Mouse (Mus musculus) MEL (cell line): Measurements from ENCODE around the gene Sarnp. TPM values are rescaled to one million over a fixed set of nuclear protein-coding genes. Genes with fewer than 3 reads are reported as not detected.

Experiments used
- DNase-seq: peaks from one replicate; pipeline ENCODE4 v3.0.0; 2011; ENCODE audit warnings: low read depth, low spot score
- H3K27ac ChIP-seq: 2 replicates; pipeline ENCODE4 v1.5.1; 2012; ENCODE audit warnings: low read depth, mild to moderate bottlenecking, control low read depth, low read length, moderate library complexity; ENCODE audit not compliant: control insufficient read depth
- H3K27me3 ChIP-seq, 2 experiments: fragments of 150-350 bp in 1 of 2; sonication (generic) in 1 of 2; 2 replicates each; pipeline ENCODE4 v1.6.1; 2012; ENCODE audit warnings: low read length in 2 of 2, mild to moderate bottlenecking in 2 of 2, improper control_type of control experiment in 1 of 2, moderate library complexity in 1 of 2; ENCODE audit not compliant: insufficient read depth in 2 of 2, control insufficient read depth in 1 of 2
- H3K36me3 ChIP-seq, 2 experiments: 2 replicates each; pipeline ENCODE4 v1.6.1; 2012 to 2014; ENCODE audit warnings: low read length in 2 of 2, improper control_type of control experiment in 1 of 2, inconsistent platforms in 1 of 2, mild to moderate bottlenecking in 1 of 2; ENCODE audit not compliant: insufficient read depth in 2 of 2, control insufficient read depth in 1 of 2
- H3K4me1 ChIP-seq, 2 experiments: fragments of 150-350 bp in 1 of 2; sonication (generic) in 1 of 2; 2 replicates each; pipeline ENCODE4 v1.6.1; 2012; ENCODE audit warnings: low read length in 2 of 2, improper control_type of control experiment in 1 of 2, mild to moderate bottlenecking in 1 of 2; ENCODE audit not compliant: insufficient read depth in 2 of 2, control insufficient read depth in 1 of 2
- H3K4me3 ChIP-seq, 2 experiments: fragments of 150-350 bp in 1 of 2; sonication (generic) in 1 of 2; 2 replicates each; pipeline ENCODE4 v1.5.1; 2012; ENCODE audit warnings: low read depth in 2 of 2, low read length in 2 of 2, mild to moderate bottlenecking in 2 of 2, moderate library complexity in 2 of 2, control low read depth in 1 of 2, improper control_type of control experiment in 1 of 2; ENCODE audit not compliant: control insufficient read depth in 1 of 2, insufficient read depth in 1 of 2
- H3K79me2 ChIP-seq: 2 replicates; pipeline ENCODE4 v1.6.1; 2012; ENCODE audit warnings: mild to moderate bottlenecking, low read length, moderate library complexity; ENCODE audit not compliant: control insufficient read depth, poor library complexity, insufficient read depth
- H3K9ac ChIP-seq: 2 replicates; pipeline ENCODE4 v1.6.1; 2012; ENCODE audit warnings: low read depth, mild to moderate bottlenecking, control low read depth, low read length, moderate library complexity; ENCODE audit not compliant: control insufficient read depth, poor library complexity, severe bottlenecking
- H3K9me3 ChIP-seq: fragments of 150-350 bp; sonication (generic); replicated peaks from 2 replicates; pipeline ENCODE4 v1.6.1; 2012; ENCODE audit warnings: mild to moderate bottlenecking, low read length, improper control_type of control experiment, moderate library complexity; ENCODE audit not compliant: insufficient read depth
- CHD2 ChIP-seq: IDR thresholded peaks from 2 replicates; pipeline ENCODE4 v1.6.1; 2011; ENCODE audit warnings: low read length, improper control_type of control experiment
- CTCF ChIP-seq, 3 experiments: IDR thresholded peaks in 2 of 3; conservative IDR thresholded peaks in 1 of 3; 2 replicates each; pipeline ENCODE4 v1.5.1; 2011 to 2012; ENCODE audit warnings: low read length in 3 of 3, low read depth in 2 of 3, mild to moderate bottlenecking in 2 of 3, improper control_type of control experiment in 1 of 3, inconsistent platforms in 1 of 3, mixed read lengths in 1 of 3, moderate library complexity in 1 of 3; ENCODE audit not compliant: control insufficient read depth in 1 of 3, insufficient read depth in 1 of 3, poor library complexity in 1 of 3, severe bottlenecking in 1 of 3
- ELF1 ChIP-seq: IDR thresholded peaks from 2 replicates; pipeline ENCODE4 v1.6.1; 2014; ENCODE audit warnings: low read depth, mild to moderate bottlenecking, inconsistent platforms, low read length, improper control_type of control experiment, moderate library complexity
- ETS1 ChIP-seq: IDR thresholded peaks from 2 replicates; pipeline ENCODE4 v1.6.1; 2012; ENCODE audit warnings: low read depth, mild to moderate bottlenecking, inconsistent platforms, low read length, improper control_type of control experiment, moderate library complexity
- GABPA ChIP-seq: IDR thresholded peaks from 2 replicates; pipeline ENCODE4 v1.6.1; 2012; ENCODE audit warnings: low read depth, mild to moderate bottlenecking, inconsistent platforms, low read length, improper control_type of control experiment, moderate library complexity
- GATA1 ChIP-seq: IDR thresholded peaks from 2 replicates; pipeline ENCODE4 v1.6.1; 2011; ENCODE audit warnings: low read depth, low read length, improper control_type of control experiment
- KAT2A ChIP-seq: conservative IDR thresholded peaks from 2 replicates; pipeline ENCODE4 v1.6.1; 2012; ENCODE audit warnings: low read depth, low read length, improper control_type of control experiment, inconsistent platforms
- MAFK ChIP-seq: IDR thresholded peaks from 2 replicates; pipeline ENCODE4 v1.6.1; 2011; ENCODE audit warnings: low read depth, mild to moderate bottlenecking, low read length, improper control_type of control experiment, borderline replicate concordance
- MYC ChIP-seq: IDR thresholded peaks from 2 replicates; pipeline ENCODE4 v1.6.1; 2011; ENCODE audit warnings: low read depth, mild to moderate bottlenecking, low read length, improper control_type of control experiment, moderate library complexity
- NELFE ChIP-seq: IDR thresholded peaks from 2 replicates; pipeline ENCODE4 v1.6.1; 2011; ENCODE audit warnings: low read depth, low read length, improper control_type of control experiment
- POLR2A ChIP-seq, 2 experiments: IDR thresholded peaks; 2 replicates each; pipeline ENCODE4 v1.6.1; 2011 to 2012; ENCODE audit warnings: low read length in 2 of 2, mild to moderate bottlenecking in 2 of 2, control low read depth in 1 of 2, improper control_type of control experiment in 1 of 2, low read depth in 1 of 2, moderate library complexity in 1 of 2; ENCODE audit not compliant: control insufficient read depth in 1 of 2, insufficient read depth in 1 of 2, poor library complexity in 1 of 2
- POLR2AphosphoS5 ChIP-seq: IDR thresholded peaks from 2 replicates; pipeline ENCODE4 v1.6.1; 2012; ENCODE audit warnings: low read depth, borderline replicate concordance, mild to moderate bottlenecking, inconsistent platforms, low read length, moderate library complexity, mixed read lengths
- RAD21 ChIP-seq: IDR thresholded peaks from 2 replicates; pipeline ENCODE4 v1.6.1; 2011; ENCODE audit warnings: mild to moderate bottlenecking, low read depth, low read length, improper control_type of control experiment
- RCOR1 ChIP-seq: IDR thresholded peaks from 2 replicates; pipeline ENCODE4 v1.6.1; 2012; ENCODE audit warnings: low read depth, mild to moderate bottlenecking, inconsistent platforms, low read length, improper control_type of control experiment
- TBP ChIP-seq: IDR thresholded peaks from 2 replicates; pipeline ENCODE4 v1.8.0; 2011; ENCODE audit warnings: low read depth, low read length, improper control_type of control experiment
- TCF12 ChIP-seq: IDR thresholded peaks from 2 replicates; pipeline ENCODE4 v1.6.1; 2014; ENCODE audit warnings: low read depth, mild to moderate bottlenecking, inconsistent platforms, low read length, improper control_type of control experiment, moderate library complexity
- UBTF ChIP-seq: IDR thresholded peaks from 2 replicates; pipeline ENCODE4 v1.6.1; 2012; ENCODE audit warnings: low read depth, mild to moderate bottlenecking, inconsistent platforms, low read length, improper control_type of control experiment, moderate library complexity, borderline replicate concordance; ENCODE audit not compliant: insufficient read depth
- USF1 ChIP-seq: IDR thresholded peaks from 2 replicates; pipeline ENCODE4 v1.6.1; 2014; ENCODE audit warnings: low read depth, mild to moderate bottlenecking, inconsistent platforms, low read length, improper control_type of control experiment, moderate library complexity
- ZC3H11A ChIP-seq: IDR thresholded peaks from 2 replicates; pipeline ENCODE4 v1.6.1; 2012; ENCODE audit warnings: low read depth, mild to moderate bottlenecking, inconsistent platforms, low read length, improper control_type of control experiment
- ZNF384 ChIP-seq: IDR thresholded peaks from 2 replicates; pipeline ENCODE4 v1.6.1; 2012; ENCODE audit warnings: low read depth, mild to moderate bottlenecking, inconsistent platforms, low read length, improper control_type of control experiment
- polyA plus RNA-seq, 2 experiments: library from polyadenylated mRNA; stranded (reverse) in 1 of 2; unstranded in 1 of 2; fragments of >175 nt in 1 of 2; fragments of >200 nt in 1 of 2; gene quantifications; 2 replicates each; pipeline versions ENCODE4 v1.2.1 to v1.2.4; 2012; ENCODE audit warnings: low replicate concordance in 2 of 2, low read depth in 1 of 2; ENCODE audit not compliant: insufficient read length in 2 of 2, insufficient read depth in 1 of 2, missing spikeins in 1 of 2
- total RNA-seq: library from RNA; depleted of rRNA; stranded (reverse); fragments of 300-350 nt; gene quantifications from 2 replicates; pipeline ENCODE4 v1.2.3, GENCODE M21; 2012

Gene Sarnp
- total and polyA plus RNA-seq, 3 experiments: 103 to 1,007 (median 189) TPM

DNA sequence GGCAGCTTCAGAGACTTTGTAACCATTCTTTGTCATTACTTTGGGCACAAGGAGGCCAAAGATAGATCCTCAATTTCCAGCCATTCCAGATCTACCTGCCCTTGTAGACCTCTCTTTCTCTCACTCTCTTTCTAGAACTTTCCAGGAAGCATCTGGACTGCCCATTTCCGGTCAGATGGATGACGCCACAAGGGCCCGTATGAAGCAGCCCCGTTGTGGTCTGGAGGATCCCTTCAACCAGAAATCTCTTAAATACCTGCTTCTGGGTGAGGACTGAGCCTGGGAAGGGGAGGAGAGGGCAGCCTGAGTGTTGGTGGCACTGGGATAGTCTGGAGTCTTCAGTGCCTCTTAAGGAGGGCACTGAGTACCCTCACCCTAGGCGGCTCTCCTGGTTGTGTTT lies 22.7 kb upstream of the Sarnp start (continued):
- TF ChIP-seq ETS1: no peak
- no peak for TF ChIP-seq POLR2AphosphoS5
- TF ChIP-seq MAFK: no peak

DNA sequence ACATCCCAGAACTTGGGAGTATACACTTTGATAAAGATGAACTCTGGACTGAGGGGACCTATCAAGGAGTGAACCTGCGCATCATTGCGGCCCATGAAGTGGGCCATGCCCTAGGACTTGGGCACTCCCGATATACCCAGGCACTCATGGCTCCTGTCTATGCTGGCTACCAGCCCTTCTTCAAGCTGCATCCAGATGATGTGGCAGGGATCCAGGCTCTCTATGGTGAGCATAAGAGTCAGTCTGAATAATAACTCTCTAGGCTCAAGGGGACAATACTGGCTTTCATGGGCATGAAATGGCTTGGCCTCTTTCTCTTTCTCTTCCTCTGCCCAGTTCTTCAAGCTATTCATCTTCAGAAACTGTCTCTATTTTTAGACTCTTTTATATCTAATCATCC lies 21.6 kb upstream of the Sarnp start:
- TF ChIP-seq ETS1: no peak
- TF ChIP-seq ELF1: no peak
- no peak for TF ChIP-seq POLR2A (IDR thresholded peaks at IDR 0.05; ENCODE audit: control insufficient read depth in 1 of 2, insufficient read depth in 1 of 2, low read depth in 1 of 2, low read length in 2 of 2, poor library complexity in 1 of 2)
- no peak for TF ChIP-seq CTCF (IDR thresholded peaks at IDR 0.05 in 2 of 3, conservative IDR thresholded peaks at IDR 0.05 in 1 of 3; ENCODE audit: control insufficient read depth in 1 of 3, insufficient read depth in 1 of 3, low read depth in 2 of 3, low read length in 3 of 3, poor library complexity in 1 of 3, severe bottlenecking in 1 of 3)
- no peak for TF ChIP-seq KAT2A
- TF ChIP-seq ZC3H11A: no peak
- no peak for TF ChIP-seq TBP
- TF ChIP-seq RCOR1: no peak
- no peak for TF ChIP-seq MYC
- no peak for TF ChIP-seq POLR2AphosphoS5
- no peak for TF ChIP-seq GABPA
- TF ChIP-seq RAD21: no peak
- no peak for TF ChIP-seq TCF12
- no peak for TF ChIP-seq ZNF384
- TF ChIP-seq CHD2: no peak
- no peak for TF ChIP-seq UBTF
- no peak for TF ChIP-seq GATA1
- no peak for TF ChIP-seq USF1
- Histone ChIP-seq H3K27me3 (no peaks in the 10 kb centered on the region), H3K4me3 (no peak overlapping the region), H3K4me1 (peaks cover 0 to 7% of the 10 kb centered on the region in 2 experiments; a peak in 1 of 4 replicates), H3K9me3 (no peaks in the 10 kb centered on the region), H3K79me2 (no peaks in the 10 kb centered on the region), H3K36me3 (peaks cover 0 to 5% of the 10 kb centered on the region in 2 experiments; a peak in 2 of 4 replicates), H3K9ac (no peak overlapping the region), H3K27ac (no peak overlapping the region)
- no peak for DNase-seq

DNA sequence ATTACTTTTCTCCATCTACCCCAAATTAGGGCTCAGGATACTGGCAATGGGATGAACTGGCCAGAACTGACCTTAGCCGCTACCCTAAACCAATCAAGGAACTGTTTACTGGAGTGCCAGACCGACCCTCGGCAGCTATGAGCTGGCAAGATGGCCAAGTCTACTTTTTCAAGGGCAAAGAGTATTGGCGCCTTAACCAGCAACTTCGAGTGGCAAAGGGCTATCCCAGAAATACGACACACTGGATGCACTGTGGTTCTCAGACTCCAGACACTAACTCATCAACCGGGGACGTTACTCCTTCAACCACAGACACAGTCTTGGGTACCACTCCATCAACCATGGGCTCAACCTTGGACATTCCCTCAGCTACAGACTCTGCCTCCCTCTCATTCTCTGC lies 18.5 kb upstream of the Sarnp start:
- H3K4me1 ChIP-seq: peaks cover 0 to 4% of the 10 kb centered on the region in 2 experiments; a peak in 1 of 4 replicates
- TF ChIP-seq NELFE: no peak
- TF ChIP-seq ZNF384: no peak
- no peak for TF ChIP-seq MAFK
- no peak for TF ChIP-seq TBP
- H3K27me3 ChIP-seq: no peaks in the 10 kb centered on the region
- DNase-seq: no peak
- H3K9ac ChIP-seq: no peak overlapping the region
- H3K36me3 ChIP-seq: no peaks in the 10 kb centered on the region
- H3K9me3 ChIP-seq: no peaks in the 10 kb centered on the region
- H3K4me3 ChIP-seq: no peak overlapping the region
- no peaks in the 10 kb centered on the region for H3K79me2 ChIP-seq
- H3K27ac ChIP-seq: no peak overlapping the region
